Mouse (Mus musculus) stomach, postnatal 0 days (tissue): ENCODE data around the gene Robo2. TPM values are rescaled to one million over a fixed set of nuclear protein-coding genes. Genes with fewer than 3 reads are reported as not detected.

Experiments used
- ATAC-seq: fragments of 200-750 bp; cut with Nextera tagmentation; 2 replicates; pipeline ENCODE4 v1.8.0; 2017; ENCODE audit not compliant: low FRiP score, low TSS enrichment
- DNase-seq: peaks from one replicate; pipeline ENCODE4 v3.0.0-alpha.2; 2016; ENCODE audit warnings: low spot score
- H3K27ac ChIP-seq: fragments of 300-500 bp; sonication (generic); replicated peaks from 2 replicates; pipeline ENCODE4 v1.5.1; 2014; ENCODE audit warnings: mild to moderate bottlenecking, control low read depth
- H3K27me3 ChIP-seq: fragments of 300-500 bp; sonication (generic); 2 replicates; pipeline ENCODE4 v1.6.1; 2014; ENCODE audit warnings: low read length; ENCODE audit not compliant: control insufficient read depth, insufficient read depth
- H3K36me3 ChIP-seq: fragments of 300-500 bp; sonication (generic); 2 replicates; pipeline ENCODE4 v1.6.1; 2014; ENCODE audit warnings: low read length, mixed read lengths; ENCODE audit not compliant: control insufficient read depth, insufficient read depth
- H3K4me1 ChIP-seq: fragments of 300-500 bp; sonication (generic); replicated peaks from 2 replicates; pipeline ENCODE4 v1.6.1; 2014; ENCODE audit warnings: antibody characterized with exemption; ENCODE audit not compliant: control insufficient read depth, insufficient read depth
- H3K4me2 ChIP-seq: fragments of 300-500 bp; sonication (generic); replicated peaks from 2 replicates; pipeline ENCODE4 v1.6.1; 2014; ENCODE audit warnings: low read depth, mild to moderate bottlenecking, control low read depth, moderate library complexity
- H3K4me3 ChIP-seq: fragments of 300-500 bp; sonication (generic); 2 replicates; pipeline ENCODE4 v1.5.1; 2014; ENCODE audit warnings: low read depth, low read length, control low read depth
- H3K9ac ChIP-seq: fragments of 300-500 bp; sonication (generic); 2 replicates; pipeline ENCODE4 v1.6.1; 2014; ENCODE audit warnings: mild to moderate bottlenecking, low read length, control low read depth, mixed read lengths
- H3K9me3 ChIP-seq: fragments of 300-500 bp; sonication (generic); 2 replicates; pipeline ENCODE4 v1.6.1; 2016; ENCODE audit warnings: low read length; ENCODE audit not compliant: control insufficient read depth
- CTCF ChIP-seq: IDR thresholded peaks from 2 replicates; pipeline ENCODE4 v1.5.1; 2016; ENCODE audit warnings: antibody characterized with exemption, low read depth, mild to moderate bottlenecking, moderate library complexity
- EP300 ChIP-seq: optimal IDR thresholded peaks from 2 replicates; pipeline ENCODE3; 2016; ENCODE audit warnings: antibody characterized with exemption
- WGBS: fragments of 180-500 bp; shearing (Covaris S2); extraction: QIAGEN DNeasy Blood & Tissue Kit; methylation state at CpG from one replicate; pipeline ENCODE4 v1.1.7; 2014; 5-methylcytosine and 5-hydroxymethylcytosine counted together
- polyA plus RNA-seq: library from polyadenylated mRNA; unstranded; fragments of >200 nt; fragmentation: Nextera tagmentation; extraction: Ambion mirVana; gene quantifications from 2 replicates; pipeline ENCODE4 v1.2.1, GENCODE M21; 2015

The Robo2 gene
- polyA plus RNA-seq, 1 experiment from 2014 or later = 7.1 TPM

GRCm38 (mm10) chr16:74092997-74093801 lies 318.4 kb downstream of the Robo2 start:
- TF ChIP-seq CTCF (no peak), EP300 (no peak)
- H3K9me3 ChIP-seq = no peaks in the 10 kb centered on the region
- WGBS = 52% methylated on average over 7 of the region's 7 CpGs
- DNase-seq (no peak), ATAC-seq (no peak; the same call in 1 of the 2 replicates)
- H3K9ac ChIP-seq = no peak overlapping the region
- H3K4me3 ChIP-seq = no peak overlapping the region
- no peaks in the 10 kb centered on the region for H3K27me3 ChIP-seq
- H3K36me3 ChIP-seq = no peaks in the 10 kb centered on the region
- no peak overlapping the region for H3K27ac ChIP-seq
- H3K4me1 ChIP-seq = no peaks in the 10 kb centered on the region
- no peak overlapping the region for H3K4me2 ChIP-seq

- DNase-seq (no peak), ATAC-seq (no peak)
- H3K4me3 ChIP-seq = no peak overlapping the region
- no peak overlapping the region for H3K4me2 ChIP-seq
- no peak overlapping the region for H3K27ac ChIP-seq
- 73% methylated on average over 1 of the region's 1 CpGs for WGBS
- no peaks in the 10 kb centered on the region for H3K36me3 ChIP-seq
- TF ChIP-seq EP300 = no peak
- TF ChIP-seq CTCF = no peak
- H3K4me1 ChIP-seq = no peaks in the 10 kb centered on the region
- no peaks in the 10 kb centered on the region for H3K27me3 ChIP-seq
- no peak overlapping the region for H3K9ac ChIP-seq
- no peaks in the 10 kb centered on the region for H3K9me3 ChIP-seq
Measured at GRCm38 (mm10) chr16:74089951-74090350, 321.7 kb downstream of the Robo2 start.

- Histone ChIP-seq H3K9ac (no peak overlapping the region), H3K4me3 (no peak overlapping the region), H3K27me3 (no peaks in the 10 kb centered on the region), H3K9me3 (no peaks in the 10 kb centered on the region), H3K4me1 (no peaks in the 10 kb centered on the region), H3K4me2 (no peak overlapping the region), H3K27ac (no peak overlapping the region), H3K36me3 (no peaks in the 10 kb centered on the region)
- WGBS = 85% methylated on average over 2 of the region's 2 CpGs
- DNase-seq (no peak), ATAC-seq (no peak)
- TF ChIP-seq EP300 = no peak
- TF ChIP-seq CTCF = no peak
Measured at GRCm38 (mm10) chr16:74084188-74084587, 327.4 kb downstream of the Robo2 start.

- H3K4me3 ChIP-seq = no peak overlapping the region
- no peaks in the 10 kb centered on the region for H3K36me3 ChIP-seq
- H3K27ac ChIP-seq = no peak overlapping the region
- ATAC-seq (no peak), DNase-seq (no peak)
- no peak overlapping the region for H3K9ac ChIP-seq
- WGBS = 91% methylated on average over 5 of the region's 5 CpGs
- H3K27me3 ChIP-seq = no peaks in the 10 kb centered on the region
- TF ChIP-seq CTCF (no peak), EP300 (no peak)
- H3K4me2 ChIP-seq = no peak overlapping the region
- H3K4me1 ChIP-seq = no peaks in the 10 kb centered on the region
- H3K9me3 ChIP-seq = no peaks in the 10 kb centered on the region
Measured at GRCm38 (mm10) chr16:74072671-74073070, 339.0 kb downstream of the Robo2 start.

GRCm38 (mm10) chr16:74070628-74071027 lies 341.0 kb downstream of the Robo2 start:
- DNase-seq (no peak), ATAC-seq (no peak)
- no peak overlapping the region for H3K27ac ChIP-seq
- TF ChIP-seq CTCF = no peak
- no peak for TF ChIP-seq EP300
- no peaks in the 10 kb centered on the region for H3K36me3 ChIP-seq
- WGBS = 58% methylated on average over 7 of the region's 7 CpGs
- H3K4me3 ChIP-seq = no peak overlapping the region
- no peaks in the 10 kb centered on the region for H3K27me3 ChIP-seq
- H3K4me2 ChIP-seq = no peak overlapping the region
- no peaks in the 10 kb centered on the region for H3K9me3 ChIP-seq
- no peaks in the 10 kb centered on the region for H3K4me1 ChIP-seq
- no peak overlapping the region for H3K9ac ChIP-seq

GRCm38 (mm10) chr16:74065958-74066357 lies 345.7 kb downstream of the Robo2 start:
- H3K4me3 ChIP-seq = no peak overlapping the region
- 66% methylated on average over 2 of the region's 2 CpGs for WGBS

More at GRCm38 (mm10) chr16:74065958-74066357, 345.7 kb downstream of the Robo2 start:
- H3K4me2 ChIP-seq = no peak overlapping the region
- ATAC-seq = no peak
- no peak overlapping the region for H3K27ac ChIP-seq
- TF ChIP-seq CTCF (no peak), EP300 (no peak)
- no peaks in the 10 kb centered on the region for H3K36me3 ChIP-seq
- no peaks in the 10 kb centered on the region for H3K27me3 ChIP-seq
- H3K9ac ChIP-seq = no peak overlapping the region
- DNase-seq = no peak
- no peaks in the 10 kb centered on the region for H3K9me3 ChIP-seq
- no peaks in the 10 kb centered on the region for H3K4me1 ChIP-seq
